Mouse (Mus musculus): Measurements from ENCODE around the gene Hspa12a. TPM values are rescaled to one million over a fixed set of nuclear protein-coding genes. Genes with fewer than 3 reads are reported as not detected.

Gene Hspa12a
- polyA plus RNA-seq, 1 experiment from 2014 or later: 1.3 TPM

GRCm38 (mm10) chr19:58830182-58830581 is 113.3 kb downstream of the Hspa12a start:
- Histone ChIP-seq H3K36me3 (no peaks in the 10 kb centered on the region), H3K27me3 (replicated peaks) (no peaks in the 10 kb centered on the region), H3K9ac (no peak overlapping the region), H3K4me3 (no peak overlapping the region), H3K4me2 (no peak overlapping the region), H3K9me3 (replicated peaks) (no peaks in the 10 kb centered on the region), H3K27ac (no peak overlapping the region), H3K4me1 (no peaks in the 10 kb centered on the region)
- ATAC-seq: no peak
- 83% methylated on average over 7 of the region's 7 CpGs for WGBS (ENCODE audit: insufficient replicate concordance)

DNA sequence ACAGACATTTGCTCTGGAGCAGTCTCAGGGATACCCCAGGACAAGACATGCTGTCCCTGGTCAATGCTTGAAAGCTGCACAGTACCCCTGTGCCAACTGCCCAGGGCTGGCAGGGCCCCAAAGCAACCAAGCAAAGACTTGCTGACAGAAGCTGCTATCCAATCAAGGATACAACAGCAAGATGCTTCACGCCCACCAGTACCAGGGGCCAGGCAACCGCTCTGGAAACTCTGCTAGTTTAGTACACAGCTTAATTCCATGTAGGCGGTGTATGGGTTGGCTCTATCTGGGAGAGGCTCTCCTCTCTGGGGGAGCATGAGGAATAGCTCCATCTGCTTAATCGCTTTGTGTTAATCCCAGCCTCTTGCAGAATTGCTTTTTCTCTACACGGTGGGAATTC is 113.9 kb downstream of the Hspa12a start:
- Histone ChIP-seq H3K27me3 (replicated peaks) (no peaks in the 10 kb centered on the region), H3K36me3 (no peaks in the 10 kb centered on the region), H3K4me3 (no peak overlapping the region), H3K4me1 (no peaks in the 10 kb centered on the region), H3K27ac (no peak overlapping the region), H3K9ac (no peak overlapping the region), H3K4me2 (no peak overlapping the region), H3K9me3 (replicated peaks) (no peaks in the 10 kb centered on the region)
- 67% methylated on average over 5 of the region's 5 CpGs for WGBS (ENCODE audit: insufficient replicate concordance)
- ATAC-seq: no peak

DNA sequence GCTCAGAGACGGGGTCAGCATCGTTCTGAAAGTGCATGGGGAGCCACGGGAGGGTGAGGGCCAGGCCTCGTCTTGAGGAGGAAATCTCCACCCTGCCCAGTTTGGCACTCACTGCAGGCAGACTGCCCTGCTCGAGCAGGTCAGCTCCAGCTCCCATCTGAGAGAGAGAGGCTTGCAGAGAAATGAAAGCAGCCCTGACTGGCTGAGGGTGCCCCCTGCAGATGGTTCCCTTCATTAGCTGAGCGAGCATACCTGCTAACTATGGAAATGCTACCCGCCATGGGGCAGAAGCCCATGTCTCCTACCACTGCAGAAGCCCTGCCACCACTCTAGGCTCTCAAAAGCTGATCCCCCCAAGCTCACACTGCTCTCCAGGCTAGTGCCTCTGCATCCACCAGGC is 115.8 kb downstream of the Hspa12a start:
- no peaks in the 10 kb centered on the region for H3K9me3 ChIP-seq (replicated peaks)
- H3K9ac ChIP-seq: no peak overlapping the region
- 52% methylated on average over 7 of the region's 7 CpGs for WGBS (ENCODE audit: insufficient replicate concordance)

DNA sequence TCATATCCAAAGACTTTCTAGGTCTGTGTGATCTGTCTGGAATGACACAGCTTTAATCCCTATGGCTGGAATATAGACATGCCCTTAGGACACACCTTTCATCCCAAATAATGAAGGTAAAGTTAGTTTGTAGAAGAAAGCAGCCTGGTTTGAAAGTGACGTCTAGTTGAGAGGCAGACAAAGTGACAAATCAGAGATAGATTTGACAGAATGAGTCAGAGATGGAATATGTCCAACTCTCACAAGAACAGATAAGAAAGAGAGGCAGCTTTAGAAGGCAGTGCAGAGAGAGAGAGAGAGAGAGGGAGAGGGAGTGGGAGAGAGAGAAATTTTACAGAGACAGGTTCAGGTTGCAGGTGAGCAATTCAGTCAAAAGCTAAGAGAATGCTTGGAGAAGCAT is 119.1 kb downstream of the Hspa12a start:
- Histone ChIP-seq H3K4me2 (no peak overlapping the region), H3K9ac (no peak overlapping the region), H3K27me3 (replicated peaks) (no peaks in the 10 kb centered on the region), H3K4me1 (no peaks in the 10 kb centered on the region), H3K36me3 (no peaks in the 10 kb centered on the region), H3K27ac (no peak overlapping the region), H3K9me3 (replicated peaks) (no peaks in the 10 kb centered on the region), H3K4me3 (no peak overlapping the region)
- no peak for ATAC-seq
- 47% methylated on average over 1 of the region's 1 CpGs for WGBS (ENCODE audit: insufficient replicate concordance)

More for the DNA sequence above, 115.8 kb downstream of the Hspa12a start:
- ATAC-seq: no peak
- Histone ChIP-seq H3K4me3 (no peak overlapping the region), H3K4me1 (no peaks in the 10 kb centered on the region), H3K27me3 (replicated peaks) (no peaks in the 10 kb centered on the region), H3K4me2 (no peak overlapping the region), H3K36me3 (no peaks in the 10 kb centered on the region), H3K27ac (no peak overlapping the region)

GRCm38 (mm10) chr19:58823301-58823700 is 120.2 kb downstream of the Hspa12a start:
- Histone ChIP-seq H3K4me1 (no peaks in the 10 kb centered on the region), H3K4me3 (no peak overlapping the region), H3K9ac (no peak overlapping the region), H3K4me2 (no peak overlapping the region), H3K27me3 (replicated peaks) (no peaks in the 10 kb centered on the region), H3K36me3 (no peaks in the 10 kb centered on the region), H3K9me3 (replicated peaks) (no peaks in the 10 kb centered on the region), H3K27ac (no peak overlapping the region)
- 71% methylated on average over 3 of the region's 3 CpGs for WGBS (ENCODE audit: insufficient replicate concordance)
- ATAC-seq: no peak

GRCm38 (mm10) chr19:58822454-58823200 is 120.8 kb downstream of the Hspa12a start:
- H3K4me1 ChIP-seq: no peaks in the 10 kb centered on the region
- no peaks in the 10 kb centered on the region for H3K36me3 ChIP-seq
- no peak overlapping the region for H3K4me3 ChIP-seq
- H3K4me2 ChIP-seq: no peak overlapping the region
- no peak overlapping the region for H3K9ac ChIP-seq
- no peak for ATAC-seq
- H3K9me3 ChIP-seq (replicated peaks): no peaks in the 10 kb centered on the region
- H3K27me3 ChIP-seq (replicated peaks): no peaks in the 10 kb centered on the region
- WGBS (ENCODE audit: insufficient replicate concordance): 72% methylated on average over 20 of the region's 20 CpGs
- no peak overlapping the region for H3K27ac ChIP-seq

GRCm38 (mm10) chr19:58818571-58819415 is 124.7 kb downstream of the Hspa12a start:
- Histone ChIP-seq H3K27ac (no peak overlapping the region), H3K9ac (no peak overlapping the region), H3K4me2 (no peak overlapping the region)

DNA sequence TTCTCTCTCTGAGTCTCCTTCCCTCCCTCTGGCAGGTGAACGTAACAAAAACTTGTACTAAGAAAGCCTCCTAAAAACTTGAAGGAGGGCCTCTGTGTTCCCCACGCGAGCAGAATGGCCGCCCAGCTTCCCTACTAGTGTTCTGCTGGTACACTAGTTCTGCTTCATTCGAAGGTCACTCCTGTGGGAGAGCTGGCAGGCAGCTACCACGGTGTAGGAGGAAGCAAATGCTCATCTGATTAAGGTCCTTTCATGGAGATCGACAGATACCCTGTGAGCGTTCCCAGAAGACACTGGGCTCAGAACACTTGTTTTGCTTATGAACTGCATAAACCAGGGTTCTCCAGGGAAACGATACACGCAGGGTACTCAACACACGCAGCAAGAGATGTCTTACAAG is 126.1 kb downstream of the Hspa12a start:
- Histone ChIP-seq H3K9ac (no peak overlapping the region), H3K9me3 (replicated peaks) (no peaks in the 10 kb centered on the region), H3K27ac (no peak overlapping the region), H3K4me3 (no peak overlapping the region), H3K4me1 (no peaks in the 10 kb centered on the region), H3K4me2 (no peak overlapping the region), H3K27me3 (replicated peaks) (no peaks in the 10 kb centered on the region), H3K36me3 (no peaks in the 10 kb centered on the region)
- WGBS (ENCODE audit: insufficient replicate concordance): 66% methylated on average over 11 of the region's 11 CpGs
- ATAC-seq: no peak

More at GRCm38 (mm10) chr19:58818571-58819415, 124.7 kb downstream of the Hspa12a start:
- Histone ChIP-seq H3K4me3 (no peak overlapping the region), H3K27me3 (replicated peaks) (no peaks in the 10 kb centered on the region), H3K4me1 (no peaks in the 10 kb centered on the region), H3K36me3 (no peaks in the 10 kb centered on the region), H3K9me3 (replicated peaks) (no peaks in the 10 kb centered on the region)
- ATAC-seq: no peak
- WGBS (ENCODE audit: insufficient replicate concordance): 61% methylated on average over 14 of the region's 14 CpGs

GRCm38 (mm10) chr19:58816453-58817041 is 126.9 kb downstream of the Hspa12a start:
- Histone ChIP-seq H3K4me3 (no peak overlapping the region), H3K27ac (no peak overlapping the region), H3K27me3 (replicated peaks) (no peaks in the 10 kb centered on the region), H3K4me2 (no peak overlapping the region), H3K9ac (no peak overlapping the region), H3K36me3 (no peaks in the 10 kb centered on the region), H3K9me3 (replicated peaks) (no peaks in the 10 kb centered on the region), H3K4me1 (no peaks in the 10 kb centered on the region)
- no peak for ATAC-seq
- 74% methylated on average over 17 of the region's 17 CpGs for WGBS (ENCODE audit: insufficient replicate concordance)

GRCm38 (mm10) chr19:58815179-58815922 is 128.1 kb downstream of the Hspa12a start:
- Histone ChIP-seq H3K9ac (no peak overlapping the region), H3K36me3 (no peaks in the 10 kb centered on the region), H3K4me2 (no peak overlapping the region), H3K4me3 (no peak overlapping the region), H3K27me3 (replicated peaks) (no peaks in the 10 kb centered on the region), H3K27ac (no peak overlapping the region), H3K4me1 (no peaks in the 10 kb centered on the region), H3K9me3 (replicated peaks) (no peaks in the 10 kb centered on the region)
- no peak for ATAC-seq
- WGBS (ENCODE audit: insufficient replicate concordance): 72% methylated on average over 13 of the region's 13 CpGs

DNA sequence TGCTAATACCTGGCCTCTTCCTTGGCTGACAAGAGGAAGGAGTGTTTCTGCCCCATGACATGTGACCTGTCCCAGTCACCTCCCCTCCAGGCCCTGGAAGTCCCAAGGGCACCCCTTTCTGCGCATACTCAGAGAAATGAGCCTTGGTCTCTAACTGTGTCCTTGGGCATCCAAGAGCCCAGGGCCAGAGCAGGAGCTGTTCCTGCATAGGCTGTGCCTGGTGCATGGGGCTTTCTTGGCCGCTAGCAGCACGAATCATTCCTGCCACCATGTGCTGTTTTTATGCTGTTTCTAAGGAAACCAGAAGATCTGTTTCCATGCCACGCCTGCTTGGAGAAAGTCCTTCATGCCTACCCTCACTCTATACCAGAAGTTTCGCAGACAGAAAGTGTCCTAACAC is 132.9 kb downstream of the Hspa12a start:
- Histone ChIP-seq H3K27ac (no peak overlapping the region), H3K9me3 (replicated peaks) (no peaks in the 10 kb centered on the region), H3K4me1 (no peaks in the 10 kb centered on the region), H3K4me3 (no peak overlapping the region), H3K27me3 (replicated peaks) (no peaks in the 10 kb centered on the region), H3K4me2 (no peak overlapping the region), H3K9ac (no peak overlapping the region), H3K36me3 (no peaks in the 10 kb centered on the region)
- no peak for ATAC-seq
- 72% methylated on average over 5 of the region's 5 CpGs for WGBS (ENCODE audit: insufficient replicate concordance)
